Mouse (Mus musculus) cortical plate, adult 2 months (tissue): ENCODE data around the gene Gab3.
"Not testable (repeated sequence)": the region's sequence is repeated elsewhere in the genome, so short reads cannot be mapped to it uniquely, and the experiment has no call there.

Source experiments
- CTCF ChIP-seq: fragments of 200-500 bp; IDR thresholded peaks from 2 replicates; pipeline ENCODE4 v1.5.1; 2011; ENCODE audit warnings: mild to moderate bottlenecking, control low read depth, low read length; ENCODE audit not compliant: insufficient read depth; ENCODE audit errors: extremely low read depth
- POLR2A ChIP-seq: fragments of 200-500 bp; IDR thresholded peaks from 2 replicates; pipeline ENCODE4 v1.6.1; 2011; ENCODE audit warnings: mild to moderate bottlenecking, low read length, control low read depth; ENCODE audit not compliant: insufficient read depth; ENCODE audit errors: extremely low read depth

GRCm38 (mm10) chrX:74959161-74959560, 126.1 kb downstream of the Gab3 start:
- TF ChIP-seq CTCF, POLR2A: not testable (repeated sequence)
